Mouse (Mus musculus) myocyte (in vitro differentiated cells): ENCODE results near the gene 2010315B03Rik. TPM values are rescaled to one million over a fixed set of nuclear protein-coding genes. Genes with fewer than 3 reads are reported as not detected.
A peak's percentile ranks its signal among the peaks of the same experiment; 100 is the strongest.
"Not testable (repeated sequence)": the region's sequence is repeated elsewhere in the genome, so short reads cannot be mapped to it uniquely, and the experiment has no call there.

Experiments
- H3K27me3 ChIP-seq: one replicate; pipeline ENCODE4 v1.6.1; 2011; ENCODE audit not compliant: control insufficient read depth, insufficient read depth, insufficient read length
- H3K36me3 ChIP-seq: one replicate; pipeline ENCODE4 v1.6.1; 2011; ENCODE audit not compliant: control insufficient read depth, insufficient read depth
- H3K4me2 ChIP-seq: one replicate; pipeline ENCODE4 v1.6.1; 2011; ENCODE audit warnings: low read depth, control low read depth
- H3K4me3 ChIP-seq: one replicate; pipeline ENCODE4 v1.5.1; 2011; ENCODE audit warnings: mild to moderate bottlenecking, control low read depth, moderate library complexity
- H3K79me2 ChIP-seq: one replicate; pipeline ENCODE4 v1.6.1; 2011; ENCODE audit not compliant: control insufficient read depth, insufficient read depth
- H3ac ChIP-seq: one replicate; pipeline ENCODE4 v1.6.1; 2011; ENCODE audit not compliant: control insufficient read depth, insufficient read length
- CEBPB ChIP-seq: IDR thresholded peaks from 2 replicates; pipeline ENCODE4 v1.6.1; 2011; ENCODE audit warnings: mild to moderate bottlenecking, moderate library complexity; ENCODE audit not compliant: poor library complexity, insufficient read depth, severe bottlenecking
- E2F4 ChIP-seq: IDR thresholded peaks from one replicate; pipeline ENCODE4 v1.6.1; 2011; ENCODE audit warnings: mild to moderate bottlenecking, control low read depth, moderate library complexity; ENCODE audit not compliant: insufficient read depth
- MAX ChIP-seq: IDR thresholded peaks from one replicate; pipeline ENCODE4 v1.6.1; 2011; ENCODE audit warnings: low read depth, mild to moderate bottlenecking, control low read depth
- MYOD1 ChIP-seq, 3 experiments: IDR thresholded peaks; one replicate each; pipeline ENCODE4 v1.6.1; 2011; ENCODE audit warnings: control low read depth in 2 of 3, low read depth in 2 of 3, mild to moderate bottlenecking in 2 of 3, moderate library complexity in 1 of 3; ENCODE audit not compliant: insufficient read length in 2 of 3, control insufficient read depth in 1 of 3
- MYOG ChIP-seq, 3 experiments: IDR thresholded peaks; one replicate each; pipeline ENCODE4 v1.6.1; 2011; ENCODE audit warnings: control low read depth in 2 of 3, low read depth in 2 of 3, mild to moderate bottlenecking in 2 of 3; ENCODE audit not compliant: insufficient read length in 2 of 3, control insufficient read depth in 1 of 3, insufficient read depth in 1 of 3
- POLR2A ChIP-seq: IDR thresholded peaks from one replicate; pipeline ENCODE4 v1.6.1; 2011; ENCODE audit warnings: low read depth, mild to moderate bottlenecking, control low read depth, moderate library complexity; ENCODE audit not compliant: insufficient read length
- POLR2AphosphoS2 ChIP-seq: IDR thresholded peaks from one replicate; pipeline ENCODE4 v1.6.1; 2011; ENCODE audit warnings: low read depth, control low read depth; ENCODE audit not compliant: insufficient read length
- REST ChIP-seq: IDR thresholded peaks from one replicate; pipeline ENCODE4 v1.6.1; 2011; ENCODE audit warnings: mild to moderate bottlenecking, control low read depth, moderate library complexity; ENCODE audit not compliant: insufficient read depth, insufficient read length
- SRF ChIP-seq: IDR thresholded peaks from one replicate; pipeline ENCODE4 v1.6.1; 2011; ENCODE audit warnings: low read depth; ENCODE audit not compliant: control insufficient read depth, insufficient read length
- TCF12 ChIP-seq: IDR thresholded peaks from one replicate; pipeline ENCODE4 v1.6.1; 2011; ENCODE audit warnings: mild to moderate bottlenecking, control low read depth; ENCODE audit not compliant: poor library complexity, insufficient read depth, severe bottlenecking
- TCF3 ChIP-seq: IDR thresholded peaks from one replicate; pipeline ENCODE4 v1.6.1; 2011; ENCODE audit warnings: low read depth, control low read depth; ENCODE audit not compliant: insufficient read length
- USF1 ChIP-seq: IDR thresholded peaks from one replicate; pipeline ENCODE4 v1.6.1; 2011; ENCODE audit warnings: low read depth, mild to moderate bottlenecking, control low read depth, moderate library complexity
- polyA plus RNA-seq: library from polyadenylated mRNA; unstranded; fragments of >200 nt; fragmentation: generic; extraction: Trizol; gene quantifications from one replicate; pipeline ENCODE4 v1.2.1, GENCODE M21; 2012; ENCODE audit warnings: missing spikeins

Gene 2010315B03Rik
- polyA plus RNA-seq, 1 experiment, result 2.2 TPM

DNA sequence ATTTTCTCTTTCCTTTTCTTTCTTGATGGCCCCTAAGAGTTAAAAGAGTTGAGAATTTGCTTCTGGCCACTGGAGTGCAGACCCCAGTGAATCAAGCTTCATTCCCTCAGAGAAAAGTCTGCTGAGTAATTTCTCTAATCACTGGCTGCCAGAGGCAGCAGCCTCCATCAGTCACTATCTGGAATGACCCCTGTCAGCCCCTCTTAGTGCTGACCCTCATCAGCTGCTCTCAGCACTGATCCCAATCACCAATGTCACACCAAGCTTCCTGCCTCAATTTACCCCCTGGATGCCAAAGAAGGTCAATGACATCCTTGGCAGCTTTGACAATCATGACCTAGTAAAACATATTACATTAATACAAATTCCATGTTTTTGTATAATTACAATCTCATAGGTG is 45.0 kb downstream of the 2010315B03Rik start:
- H3K27me3 ChIP-seq, result no peaks in the 10 kb centered on the region
- H3K4me2 ChIP-seq, result no peak overlapping the region
- no peak overlapping the region for H3K4me3 ChIP-seq
- TF ChIP-seq TCF3, result no peak
- no peak for TF ChIP-seq TCF12
- no peak for TF ChIP-seq MYOD1 (IDR thresholded peaks at IDR 0.05; ENCODE audit: control insufficient read depth in 1 of 3, insufficient read length in 2 of 3, low read depth in 2 of 3)
- no peak for TF ChIP-seq CEBPB
- no peak for TF ChIP-seq MAX
- no peak for TF ChIP-seq USF1
- no peak for TF ChIP-seq REST
- TF ChIP-seq E2F4, result no peak
- no peak for TF ChIP-seq POLR2A
- TF ChIP-seq POLR2AphosphoS2, result no peak
- TF ChIP-seq SRF, result no peak
- TF ChIP-seq MYOG (IDR thresholded peaks at IDR 0.05; ENCODE audit: control insufficient read depth in 1 of 3, insufficient read depth in 1 of 3, insufficient read length in 2 of 3, low read depth in 2 of 3), result no peak
- no peak overlapping the region for H3ac ChIP-seq
- H3K79me2 ChIP-seq, result no peaks in the 10 kb centered on the region
- peaks cover 24% of the 10 kb centered on the region for H3K36me3 ChIP-seq

DNA sequence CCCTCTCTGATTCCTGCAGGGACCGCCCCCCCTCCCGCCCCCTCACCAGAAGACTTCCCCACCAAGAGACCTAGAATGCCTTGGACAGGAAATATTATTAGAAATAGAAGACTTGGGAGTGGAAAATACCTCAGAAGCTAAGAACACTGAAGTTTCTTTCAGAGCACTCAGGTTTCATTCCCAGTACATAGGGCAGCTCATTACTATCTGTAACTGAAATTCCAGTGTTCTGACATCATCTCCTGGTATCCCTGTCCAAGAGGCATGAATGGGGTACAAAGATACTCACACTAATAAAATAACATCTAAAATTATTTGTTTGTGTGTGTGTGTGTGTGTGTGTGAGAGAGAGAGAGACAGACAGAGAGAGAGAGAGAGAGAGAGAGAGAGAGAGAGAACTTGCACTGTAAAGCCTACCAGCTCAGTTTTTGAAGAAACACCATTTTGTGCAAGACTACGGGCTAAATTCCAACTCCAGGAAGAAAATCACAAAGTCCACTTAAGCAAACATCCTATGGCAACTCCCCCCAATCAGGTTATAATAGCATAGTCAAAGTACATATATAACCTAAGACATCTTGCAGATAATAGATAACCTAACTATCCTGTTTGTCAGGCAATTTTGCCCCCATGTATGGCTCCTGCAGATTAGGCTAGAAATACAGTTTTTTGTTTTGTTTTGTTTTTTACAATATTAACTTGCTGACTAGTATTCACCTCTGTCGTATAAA is 49.3 kb downstream of the 2010315B03Rik start:
- TF ChIP-seq MYOD1 (IDR thresholded peaks at IDR 0.05; ENCODE audit: control insufficient read depth in 1 of 3, insufficient read length in 2 of 3, low read depth in 2 of 3) (no peak), POLR2AphosphoS2 (no peak), MAX (no peak), TCF3 (no peak), TCF12 (no peak), CEBPB (no peak), REST (no peak), SRF (no peak), POLR2A (no peak), MYOG (IDR thresholded peaks at IDR 0.05; ENCODE audit: control insufficient read depth in 1 of 3, insufficient read depth in 1 of 3, insufficient read length in 2 of 3, low read depth in 2 of 3) (no peak)
- Histone ChIP-seq H3K4me3 (no peak overlapping the region), H3K36me3 (no peaks in the 10 kb centered on the region), H3K27me3 (no peaks in the 10 kb centered on the region), H3K79me2 (no peaks in the 10 kb centered on the region), H3ac (no peak overlapping the region), H3K4me2 (no peak overlapping the region)

DNA sequence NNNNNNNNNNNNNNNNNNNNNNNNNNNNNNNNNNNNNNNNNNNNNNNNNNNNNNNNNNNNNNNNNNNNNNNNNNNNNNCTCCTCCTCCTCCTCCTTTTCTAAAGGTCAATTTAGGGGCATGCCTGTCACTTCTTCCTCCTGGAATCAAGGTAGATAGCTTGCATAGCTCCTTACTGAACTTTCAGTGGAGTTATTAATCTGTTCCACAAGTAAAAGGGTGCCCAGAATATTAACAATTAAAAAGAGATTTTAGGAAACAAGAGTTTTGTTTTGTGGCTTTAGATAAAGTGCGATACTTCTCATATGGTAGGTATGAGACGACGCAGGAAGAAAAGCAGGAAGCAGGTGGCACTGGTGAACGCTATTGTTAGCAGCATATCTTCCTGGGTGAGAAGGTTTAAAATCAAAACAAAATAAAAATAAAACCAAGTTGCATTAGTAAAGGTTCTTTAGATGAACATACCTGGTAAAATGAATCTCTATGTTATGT is 54.4 kb downstream of the 2010315B03Rik start:
- no peak overlapping the region for H3K4me3 ChIP-seq
- TF ChIP-seq E2F4 (no peak), MYOG (IDR thresholded peaks at IDR 0.05; ENCODE audit: control insufficient read depth in 1 of 3, insufficient read depth in 1 of 3, insufficient read length in 2 of 3, low read depth in 2 of 3) (no peak), POLR2AphosphoS2 (no peak), MAX (no peak), USF1 (no peak), CEBPB (no peak)
- H3K4me2 ChIP-seq, result peak overlapping the region; percentile 24
- no peaks in the 10 kb centered on the region for H3K27me3 ChIP-seq
- no peaks in the 10 kb centered on the region for H3K79me2 ChIP-seq
- H3ac ChIP-seq, result no peak overlapping the region
- H3K36me3 ChIP-seq, result no peaks in the 10 kb centered on the region

DNA sequence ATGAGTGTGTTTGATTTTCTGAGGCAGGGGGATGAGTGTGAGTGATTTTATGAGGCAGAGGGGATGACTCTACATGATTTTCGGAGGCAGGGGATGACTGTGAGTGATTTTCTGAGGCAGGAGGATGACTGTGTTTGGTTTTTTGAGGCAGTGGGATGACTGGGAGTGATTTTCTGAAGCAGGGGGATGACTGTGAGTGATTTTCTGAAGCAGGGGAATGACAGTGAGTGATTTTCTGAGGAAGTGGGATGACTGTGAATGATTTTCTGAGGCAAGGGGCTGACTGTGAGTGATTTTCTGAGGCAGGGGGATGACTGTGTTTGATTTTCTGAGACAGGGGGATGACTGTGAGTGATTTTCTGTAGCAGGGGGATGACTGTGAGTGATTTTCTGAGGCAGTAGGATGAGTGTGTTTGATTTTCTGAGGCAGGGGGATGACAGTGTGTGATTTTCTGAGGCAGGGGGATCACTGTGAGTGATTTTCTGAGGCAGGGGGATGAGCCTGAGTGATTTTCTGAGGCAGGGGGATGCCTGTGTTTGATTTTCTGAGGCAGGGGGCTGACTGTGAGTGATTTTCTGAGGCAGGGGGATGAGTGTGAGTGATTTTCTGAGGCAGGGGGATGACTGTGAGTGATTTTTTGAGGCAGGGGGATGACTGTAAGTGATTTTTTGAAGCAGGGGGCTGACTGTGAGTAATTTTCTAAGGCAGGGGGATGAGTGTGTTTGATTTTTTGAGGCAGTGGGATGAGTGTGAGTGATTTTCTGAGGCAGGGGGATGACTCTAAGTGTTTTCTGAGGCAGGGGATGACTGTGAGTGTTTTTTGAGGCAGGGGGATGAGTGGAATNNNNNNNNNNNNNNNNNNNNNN is 55.1 kb downstream of the 2010315B03Rik start:
- H3K79me2 ChIP-seq, result no peaks in the 10 kb centered on the region
- TF ChIP-seq REST, result no peak
- TF ChIP-seq TCF12, result no peak
- TF ChIP-seq E2F4, result no peak
- TF ChIP-seq MYOG (IDR thresholded peaks at IDR 0.05; ENCODE audit: control insufficient read depth in 1 of 3, insufficient read depth in 1 of 3, insufficient read length in 2 of 3, low read depth in 2 of 3), result no peak
- no peak for TF ChIP-seq USF1
- no peak for TF ChIP-seq SRF
- TF ChIP-seq MYOD1 (IDR thresholded peaks at IDR 0.05; ENCODE audit: control insufficient read depth in 1 of 3, insufficient read length in 2 of 3, low read depth in 2 of 3), result no peak
- TF ChIP-seq TCF3, result no peak
- TF ChIP-seq POLR2A, result no peak
- no peak for TF ChIP-seq CEBPB
- TF ChIP-seq MAX, result no peak
- no peak for TF ChIP-seq POLR2AphosphoS2
- H3ac ChIP-seq, result no peak overlapping the region
- H3K27me3 ChIP-seq, result no peaks in the 10 kb centered on the region
- H3K36me3 ChIP-seq, result no peaks in the 10 kb centered on the region
- H3K4me2 ChIP-seq, result no peak overlapping the region
- no peak overlapping the region for H3K4me3 ChIP-seq

DNA sequence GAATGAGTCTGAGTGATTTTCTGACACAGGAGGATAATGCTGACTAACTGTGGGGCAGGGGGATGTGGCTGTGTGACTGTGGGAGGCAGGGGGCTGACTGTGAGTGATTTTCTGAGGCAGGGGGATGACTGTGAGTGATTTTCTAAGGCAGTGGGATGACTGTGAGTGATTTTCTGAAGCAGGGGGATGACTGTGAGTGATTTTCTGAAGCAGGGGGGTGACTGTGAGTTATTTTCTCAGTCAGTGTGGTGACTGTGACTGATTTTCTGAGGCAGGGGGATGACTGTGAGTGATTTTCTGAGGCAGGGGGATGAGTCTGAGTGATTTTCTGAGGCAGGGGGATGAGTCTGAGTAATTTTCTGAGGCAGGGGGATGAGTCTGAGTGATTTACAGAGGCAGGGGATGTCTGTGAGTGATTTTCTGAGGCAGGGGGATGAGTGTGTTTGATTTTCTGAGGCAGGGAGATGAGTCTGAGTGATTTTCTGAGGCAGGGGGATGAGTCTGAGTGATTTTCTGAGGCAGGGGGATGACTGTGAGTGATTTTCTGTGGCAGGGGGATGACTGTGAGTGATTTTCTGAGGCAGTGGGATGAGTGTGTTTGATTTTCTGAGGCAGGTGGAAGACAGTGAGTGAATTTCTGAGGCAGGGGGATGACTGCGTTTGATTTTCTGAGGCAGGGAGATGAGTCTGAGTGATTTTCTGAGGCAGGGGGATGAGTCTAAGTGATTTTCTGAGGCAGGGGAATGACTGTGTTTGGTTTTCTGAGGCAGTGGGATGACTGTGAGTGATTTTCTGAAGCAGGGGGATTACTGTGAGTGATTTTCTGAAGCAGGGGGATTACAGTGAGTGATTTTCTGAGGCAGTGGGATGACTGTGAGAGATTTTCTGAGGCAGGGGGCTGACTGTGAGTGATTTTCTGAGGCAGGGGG is 56.0 kb downstream of the 2010315B03Rik start:
- not testable (repeated sequence) for H3K4me2 ChIP-seq, H3K4me3 ChIP-seq, H3K36me3 ChIP-seq, H3ac ChIP-seq, H3K27me3 ChIP-seq, H3K79me2 ChIP-seq
